Mouse (Mus musculus) E14TG2a.4 (cell line): Measurements from ENCODE around the gene Zfand2a.

ENCODE experiments used
- CTCF ChIP-seq: conservative IDR thresholded peaks from 2 replicates; pipeline ENCODE4 v1.5.1; 2014; ENCODE audit warnings: low read length
- POU5F1 ChIP-seq: IDR thresholded peaks from 2 replicates; pipeline ENCODE4 v1.6.1; 2014; ENCODE audit warnings: low read length, borderline replicate concordance

GRCm38 (mm10) chr5:139441726-139442018 lies 42.7 kb downstream of the Zfand2a start:
- TF ChIP-seq CTCF (no peak), POU5F1 (no peak)
